Mouse (Mus musculus): Measurements from ENCODE around the gene Icam1.

GRCm38 (mm10) chr9:20990861-20991260 lies 24.9 kb upstream of the Icam1 start:
- TF ChIP-seq POLR2A (IDR thresholded peaks at IDR 0.05; ENCODE audit: borderline replicate concordance, low read depth, low read length) (no peak), CTCF (IDR thresholded peaks at IDR 0.05; ENCODE audit: low read depth, low read length) (no peak)

Data from bone marrow macrophage, adult 2 months (primary cell).